Mouse (Mus musculus): ENCODE results near the gene Slc9b1. TPM values are rescaled to one million over a fixed set of nuclear protein-coding genes. Genes with fewer than 3 reads are reported as not detected.

Slc9b1 gene
- total RNA-seq, 2 experiments from 2014 or later, result not detected

DNA sequence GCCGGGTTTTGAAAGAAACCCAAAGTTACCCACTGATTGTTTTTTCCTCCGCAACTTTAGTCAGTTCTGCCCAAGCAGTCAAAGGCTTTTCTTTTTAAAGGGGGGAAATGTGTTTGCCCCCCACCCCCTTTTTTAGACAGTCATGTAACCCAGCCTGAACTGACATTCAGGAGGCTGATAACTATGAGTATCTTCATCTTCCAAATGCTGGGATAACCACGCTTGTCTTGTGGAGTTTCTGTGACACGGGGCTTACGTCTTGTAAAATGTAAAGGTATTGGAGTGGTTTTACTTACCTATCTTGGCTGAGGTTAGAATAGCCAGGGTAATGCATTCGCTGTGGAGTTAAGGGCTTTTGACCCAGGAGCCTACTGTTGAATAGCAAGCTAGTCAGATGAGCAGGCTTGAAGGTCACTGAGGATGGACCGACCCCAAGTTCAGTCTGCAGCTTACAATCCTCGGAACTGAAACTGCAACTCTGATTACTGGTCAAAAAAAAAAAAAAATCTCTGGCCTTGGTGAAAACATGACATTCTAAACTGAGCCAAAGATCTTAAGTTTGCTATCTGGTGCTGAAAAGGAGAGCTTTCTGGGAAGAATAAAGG is 75.9 kb downstream of the Slc9b1 start, which contains the start of gene Cisd2:
Gene Cisd2, minus strand, starts transcription at position 318 of the 605 bp plus-strand sequence.
- intact Hi-C loops (cut with DNase I), result no loop called here
- no peak for DNase-seq

DNA sequence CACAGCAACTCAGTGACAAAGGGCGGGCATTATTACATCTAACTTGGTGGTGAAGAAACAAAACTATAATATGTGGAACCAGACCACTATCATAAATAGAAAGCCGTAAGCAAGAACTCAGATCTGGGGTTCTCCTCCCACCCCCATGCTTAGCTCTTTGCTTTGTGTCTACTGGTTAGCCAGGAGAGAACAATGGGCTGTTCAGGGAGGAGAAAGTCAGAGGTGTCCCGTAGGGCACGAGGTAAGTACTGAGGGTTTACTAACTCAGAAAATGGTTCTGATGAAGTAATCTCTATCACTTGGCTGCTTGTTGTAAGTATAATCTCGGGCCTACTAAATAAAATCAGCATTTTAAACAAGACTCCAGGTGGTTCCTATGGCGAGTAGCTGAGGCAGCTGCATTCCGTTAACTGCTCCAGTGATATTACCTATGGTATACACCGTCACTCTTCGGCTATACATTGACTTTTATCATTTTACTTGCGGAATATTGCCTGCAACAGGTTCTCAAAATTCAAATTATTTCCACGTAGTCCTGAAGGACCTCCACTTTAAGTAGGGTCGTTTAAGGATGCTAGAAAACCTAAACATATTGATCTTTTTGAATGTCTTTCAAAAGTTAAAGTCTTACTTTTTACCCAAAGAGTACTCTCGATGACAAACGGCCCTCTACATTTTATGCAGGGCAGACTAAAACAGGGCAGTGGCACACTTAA is 89.2 kb downstream of the Slc9b1 start:
- no peak for DNase-seq
- intact Hi-C loops (cut with DNase I), result no loop called here

DNA sequence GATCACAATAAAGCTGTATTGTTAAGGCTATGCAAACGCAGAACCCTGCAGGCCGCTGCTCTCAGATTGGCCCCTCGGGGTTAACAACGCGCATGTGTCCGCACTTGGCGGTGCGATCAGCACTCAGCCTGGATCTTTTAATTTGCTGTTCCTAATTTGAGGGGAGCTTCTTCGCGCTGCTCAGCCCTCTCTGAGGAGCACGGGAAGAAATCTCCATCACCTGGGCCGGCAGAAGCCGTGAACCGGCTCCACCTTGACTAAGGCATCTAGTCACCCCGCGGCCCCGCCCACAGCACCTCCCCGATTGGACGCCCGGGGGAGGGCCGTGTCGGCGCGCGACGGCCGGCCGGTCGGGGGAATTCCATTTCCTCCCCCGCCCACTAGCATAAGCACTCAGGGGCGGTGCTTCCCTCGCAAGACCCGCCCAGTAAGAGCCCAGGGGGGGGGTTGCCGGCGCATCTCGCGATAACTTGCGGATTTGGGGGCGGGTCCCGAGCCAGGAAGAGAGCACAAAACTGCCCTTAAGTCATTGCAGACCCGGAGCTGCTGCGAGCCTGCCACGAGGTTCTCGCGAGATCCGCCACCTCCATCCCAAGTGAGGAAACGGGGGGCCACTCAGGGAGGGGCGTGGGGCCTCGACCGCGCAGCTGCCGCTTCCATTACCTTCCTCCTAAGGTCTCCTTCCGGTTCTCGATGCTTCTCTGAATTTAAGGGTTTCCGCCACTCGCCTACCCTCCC is 90.1 kb downstream of the Slc9b1 start, which contains the start of gene Ube2d3:
Gene Ube2d3, plus strand, starts transcription at position 392 of the 738 bp plus-strand sequence.
- DNase-seq, result peak; percentile 98 to 99
- intact Hi-C loops (cut with DNase I), result no loop called here

DNA sequence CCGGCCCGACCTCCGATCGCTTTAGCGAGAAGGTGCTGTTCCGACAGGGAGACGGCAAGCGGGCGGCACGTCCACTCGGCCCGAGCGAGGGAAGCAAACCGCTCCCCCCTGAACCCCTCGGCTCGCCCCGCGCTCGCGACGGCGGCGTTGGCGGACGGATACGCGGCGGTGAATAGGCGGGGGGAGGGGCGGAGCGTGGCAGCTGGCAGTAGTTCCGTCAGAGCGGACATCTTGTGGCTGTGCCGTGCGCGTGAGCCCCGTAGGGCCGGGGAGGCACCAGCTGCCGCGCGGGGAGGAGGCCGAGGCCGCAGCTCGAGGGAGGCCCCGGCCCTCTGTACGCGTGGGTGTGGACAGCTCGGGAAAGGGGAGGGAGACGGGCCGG is 90.7 kb downstream of the Slc9b1 start:
- DNase-seq, result peak; percentile 92 to 95
- intact Hi-C loops (cut with DNase I), result no loop called here

DNA sequence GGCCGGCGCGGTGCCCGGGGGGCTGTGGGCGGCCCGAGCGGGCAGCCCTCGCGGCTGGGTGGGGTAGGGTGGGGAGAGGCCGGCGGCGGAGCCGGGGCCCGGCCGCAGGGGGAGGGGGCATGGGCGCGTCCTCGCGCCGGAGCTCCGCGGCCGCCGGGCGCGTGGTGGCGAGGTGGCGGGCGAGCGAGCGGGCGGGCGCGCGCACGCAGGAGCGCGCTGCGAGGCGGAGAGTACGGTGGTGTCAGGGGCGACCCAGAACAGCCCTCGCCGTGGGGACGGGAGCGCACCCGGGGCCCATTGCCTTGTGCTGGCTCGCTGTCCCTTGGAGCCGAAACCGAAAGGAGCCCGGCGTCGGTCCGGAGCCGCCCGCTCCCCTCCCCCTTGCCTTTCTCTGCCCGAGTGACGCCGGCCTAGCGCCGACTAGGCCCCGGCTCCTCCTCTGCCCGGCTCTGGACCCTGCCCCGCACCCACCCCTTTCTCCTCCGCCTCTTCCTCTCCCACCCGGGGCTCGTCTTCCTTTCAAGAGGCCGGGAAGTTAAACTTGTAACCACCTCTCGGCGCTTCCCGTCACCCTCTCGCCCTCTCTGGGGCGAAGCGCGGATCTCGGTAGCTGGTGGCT is 91.2 kb downstream of the Slc9b1 start:
- DNase-seq, result peak; percentile 80 to 82
- intact Hi-C loops (cut with DNase I), result no loop called here

DNA sequence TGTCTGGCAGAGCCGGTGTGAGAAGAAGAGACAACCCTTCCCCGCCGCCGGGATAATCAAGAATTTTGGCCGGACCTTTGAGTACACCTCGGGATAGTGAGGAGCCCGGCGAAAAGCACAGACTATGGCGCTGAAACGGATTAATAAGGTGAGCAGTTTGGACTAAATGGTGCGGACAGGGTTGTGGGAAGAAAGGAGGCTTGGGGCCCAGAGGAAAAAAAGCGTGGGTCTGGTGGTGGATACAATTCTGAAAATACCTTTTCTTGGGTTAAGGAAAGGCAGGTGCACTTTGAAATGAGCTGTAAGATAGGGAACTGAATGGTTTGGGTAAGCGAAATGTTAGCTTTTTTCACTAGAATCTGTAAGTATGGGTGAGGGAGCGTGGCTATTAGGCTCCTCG is 91.8 kb downstream of the Slc9b1 start:
- no peak for DNase-seq
- intact Hi-C loops (cut with DNase I), result no loop called here

DNA sequence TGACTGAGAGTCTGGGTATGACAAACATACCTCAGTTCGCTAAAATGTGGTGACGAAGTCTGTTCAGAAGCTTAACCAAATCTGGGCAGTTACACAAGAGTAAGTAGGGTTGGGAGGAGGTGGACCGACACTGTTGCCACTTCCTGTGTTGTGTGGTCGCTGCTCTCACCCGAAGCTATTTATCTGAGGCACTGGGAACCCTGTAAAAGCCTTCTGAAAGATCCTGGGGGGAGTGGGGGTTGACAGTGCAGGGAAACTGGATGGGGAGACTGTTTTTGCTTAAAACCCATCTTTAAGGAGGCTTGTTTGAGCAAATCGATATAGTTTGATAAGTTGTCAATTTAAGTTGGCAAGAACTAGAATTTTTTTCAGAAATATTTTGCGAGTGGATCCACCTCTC is 92.4 kb downstream of the Slc9b1 start:
- no peak for DNase-seq
- intact Hi-C loops (cut with DNase I), result no loop called here

DNA sequence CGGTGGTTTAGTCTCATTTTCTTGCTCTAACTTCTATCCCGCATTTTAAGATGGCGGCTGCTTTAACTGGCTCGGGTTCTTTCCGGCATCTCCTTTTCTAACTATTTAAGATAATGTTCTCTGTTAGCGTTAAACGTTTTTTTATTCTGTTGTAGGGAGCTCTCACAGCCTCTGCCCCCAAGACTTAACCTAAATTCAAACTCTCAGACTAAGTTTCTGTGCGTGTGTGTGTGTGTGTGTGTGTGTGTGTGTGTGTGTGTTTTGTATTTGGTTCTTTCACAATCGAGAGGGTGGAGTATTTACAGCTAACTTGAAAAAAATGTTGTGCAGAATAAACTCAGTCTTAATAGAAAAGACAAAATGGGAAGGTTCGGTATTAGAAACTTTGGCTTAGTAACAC is 92.8 kb downstream of the Slc9b1 start:
- DNase-seq, result no peak
- intact Hi-C loops (cut with DNase I), result no loop called here

DNA sequence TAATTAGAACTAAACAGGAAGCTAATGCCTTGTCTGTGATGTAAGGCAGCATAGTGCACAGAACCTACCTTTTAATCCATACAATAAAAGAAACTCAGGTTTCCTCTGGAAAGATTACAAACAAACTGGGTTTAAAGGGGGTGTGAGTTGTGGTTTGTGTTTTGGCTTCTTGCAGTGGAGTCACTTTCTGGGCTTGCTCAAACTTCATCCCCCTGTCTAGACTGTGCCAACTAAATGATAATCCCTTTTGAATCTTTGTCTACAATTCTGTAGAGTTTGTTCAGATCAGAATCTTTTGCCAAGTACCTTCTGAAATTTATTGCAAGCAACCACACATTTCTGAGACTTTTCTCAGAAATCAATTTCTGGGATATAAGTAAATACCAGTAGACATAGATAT is 97.1 kb downstream of the Slc9b1 start:
- DNase-seq, result no peak
- intact Hi-C loops (cut with DNase I), result no loop called here

Other genes starting within 250 kb of the Slc9b1 start
- under 1 TPM; 0.27 to 0.43 TPM for gene Cenpe, start 135.5 kb upstream of the Slc9b1 start, total RNA-seq (2021)
- 1 to 10 TPM; 2.3 to 3.9 TPM for gene Bdh2, start 66.8 kb upstream of the Slc9b1 start, total RNA-seq (2021)
- not detected for gene Slc9b2, start 40.3 kb upstream of the Slc9b1 start, total RNA-seq (2021)
- gene Cisd2, start 75.9 kb downstream of the Slc9b1 start, total RNA-seq (2021), result 10 to 100 TPM; 25.8 to 30.9 TPM
- 100 to 1,000 TPM; 267 to 296 TPM for gene Ube2d3, start 90.1 kb downstream of the Slc9b1 start, total RNA-seq (2021)
- 1 to 10 TPM; 3.3 to 4.2 TPM for gene Manba, start 137.6 kb downstream of the Slc9b1 start, total RNA-seq (2021)